Mouse (Mus musculus) left cerebral cortex, adult 11 months (tissue): ENCODE measurements at regions not wholly inside any gene's neighbourhood (a gene's known extent, or its start where the extent isn't known, plus 50 kb on each side); places are given as distances from the start of the nearest gene placed in this dataset.
"Not testable (repeated sequence)": the region's sequence is repeated elsewhere in the genome, so short reads cannot be mapped to it uniquely, and the experiment has no call there.

Source experiments
- DNase-seq: peaks from one replicate; pipeline ENCODE4 v3.0.0; 2022; ENCODE audit warnings: low spot score

DNA sequence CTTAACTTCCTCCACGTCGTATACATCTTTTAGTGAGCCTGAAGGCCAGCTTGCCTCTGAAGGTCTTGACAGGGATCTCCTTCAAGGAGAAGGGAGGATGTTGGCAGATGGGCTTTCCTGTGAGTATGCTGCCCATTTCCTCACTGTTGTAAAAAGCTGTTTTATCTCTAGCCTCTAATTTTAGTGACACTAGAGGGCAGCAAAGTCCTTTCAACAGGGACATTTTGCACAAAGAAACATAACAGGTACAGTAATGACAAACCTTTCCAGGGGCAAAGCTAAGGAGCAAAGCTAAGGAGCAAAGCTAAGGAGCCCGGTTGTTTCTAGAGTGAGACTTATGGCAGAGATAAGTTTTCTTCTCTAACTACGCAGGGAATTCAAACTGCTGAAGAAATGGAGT lies 59.0 kb upstream of the Kbtbd8 start:
- DNase-seq, result peak; percentile 32

DNA sequence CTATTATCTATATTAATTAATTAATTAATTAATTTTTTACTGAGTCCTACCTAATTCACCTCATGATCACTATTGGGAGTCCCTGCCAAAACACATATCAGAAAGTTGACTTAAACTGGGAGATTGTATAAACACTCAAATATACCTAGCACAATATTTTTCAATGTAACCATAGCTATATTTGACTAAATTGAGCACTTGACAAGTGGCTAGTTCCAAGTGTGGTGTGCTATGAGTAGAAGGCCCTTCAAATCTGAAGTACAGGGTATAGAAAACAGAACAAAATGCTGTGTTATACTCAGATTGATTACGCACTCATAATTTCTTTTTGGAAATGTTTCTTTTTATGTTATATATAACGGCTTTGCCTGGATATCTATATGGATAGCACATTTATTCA lies 60.8 kb upstream of the Kbtbd8 start:
- no peak for DNase-seq

- no peak for DNase-seq
These were observed 63.2 kb upstream of the Kbtbd8 start for GRCm38 (mm10) chr6:95053717-95054382.

GRCm38 (mm10) chr6:95041351-95041750 lies 75.7 kb upstream of the Kbtbd8 start:
- DNase-seq, result not testable (repeated sequence)

- DNase-seq, result no peak
These were observed 92.8 kb upstream of the Kbtbd8 start for GRCm38 (mm10) chr6:95024239-95024638.

- DNase-seq, result no peak
These were observed 95.3 kb upstream of the Kbtbd8 start for GRCm38 (mm10) chr6:95021724-95022123.

DNA sequence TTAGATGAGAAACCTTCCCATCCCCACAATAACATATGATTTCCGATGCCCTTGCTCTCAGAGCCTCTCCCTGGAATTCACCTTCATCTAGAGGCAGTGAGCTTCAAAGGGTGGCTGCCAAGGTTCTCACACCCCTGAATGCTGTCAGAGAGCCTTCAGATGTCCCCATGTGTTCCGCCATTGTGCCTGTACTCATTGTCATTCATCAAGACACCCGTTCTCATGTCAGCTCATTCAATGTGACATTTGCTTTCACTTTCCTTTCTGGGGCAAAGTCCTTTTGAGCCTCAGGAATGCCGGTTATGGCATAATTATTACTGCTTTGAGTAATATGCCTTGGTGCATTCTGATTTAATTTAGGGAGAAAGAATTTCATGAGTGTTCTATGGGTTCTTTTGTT lies 99.1 kb upstream of the Kbtbd8 start:
- DNase-seq, result no peak

DNA sequence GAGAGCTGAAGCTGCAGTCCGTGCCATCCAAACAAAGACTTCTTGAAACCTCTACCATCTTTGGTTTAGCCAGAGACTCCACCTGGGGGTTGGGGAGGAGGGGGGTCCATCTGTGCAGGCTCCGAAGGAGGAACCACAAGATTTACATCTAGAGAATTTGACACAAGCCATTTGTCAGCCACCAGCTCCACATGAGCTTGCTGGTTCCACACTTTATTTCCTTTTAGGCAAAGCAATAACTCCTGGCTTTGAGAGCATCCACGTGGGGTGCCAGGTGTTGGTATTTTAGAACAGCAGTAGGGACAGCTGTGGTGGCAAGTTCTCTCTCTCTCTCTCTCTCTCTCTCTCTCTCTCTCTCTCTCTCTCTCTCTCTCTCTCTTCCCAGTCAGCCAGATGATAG lies 99.6 kb upstream of the Kbtbd8 start:
- no peak for DNase-seq

- DNase-seq, result no peak
These were observed 103.9 kb upstream of the Kbtbd8 start for GRCm38 (mm10) chr6:95013096-95013495.

GRCm38 (mm10) chr6:95006485-95006884 lies 110.6 kb upstream of the Kbtbd8 start:
- DNase-seq, result no peak

DNA sequence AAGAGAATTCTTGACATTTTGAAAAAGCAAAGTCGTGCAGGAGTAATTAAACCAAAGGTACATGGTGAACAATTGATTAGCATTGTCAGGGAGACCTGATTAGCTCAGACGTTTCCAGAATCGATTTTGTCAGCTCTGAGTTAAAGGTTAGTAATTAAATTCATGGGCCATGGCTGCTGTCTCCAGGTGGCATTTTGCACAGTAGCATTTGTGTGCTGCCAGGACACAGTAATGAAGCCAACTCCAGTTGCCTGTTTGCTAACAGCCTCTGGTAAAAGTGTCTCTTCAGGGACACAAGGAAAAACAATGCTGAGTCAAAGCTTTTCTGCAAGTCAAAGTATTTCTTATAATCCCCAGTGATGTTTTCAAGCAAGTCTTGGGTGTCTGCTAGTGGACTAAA lies 113.3 kb upstream of the Kbtbd8 start:
- no peak for DNase-seq

GRCm38 (mm10) chr6:94999562-94999961 lies 117.5 kb upstream of the Kbtbd8 start:
- no peak for DNase-seq

- DNase-seq, result no peak
These were observed 118.0 kb upstream of the Kbtbd8 start for GRCm38 (mm10) chr6:94999002-94999401.

- DNase-seq, result no peak
These were observed 118.7 kb upstream of the Kbtbd8 start for GRCm38 (mm10) chr6:94998371-94998770.

GRCm38 (mm10) chr6:94994376-94994775 lies 122.7 kb upstream of the Kbtbd8 start:
- no peak for DNase-seq

GRCm38 (mm10) chr6:94987427-94987826 lies 129.6 kb upstream of the Kbtbd8 start:
- no peak for DNase-seq

DNA sequence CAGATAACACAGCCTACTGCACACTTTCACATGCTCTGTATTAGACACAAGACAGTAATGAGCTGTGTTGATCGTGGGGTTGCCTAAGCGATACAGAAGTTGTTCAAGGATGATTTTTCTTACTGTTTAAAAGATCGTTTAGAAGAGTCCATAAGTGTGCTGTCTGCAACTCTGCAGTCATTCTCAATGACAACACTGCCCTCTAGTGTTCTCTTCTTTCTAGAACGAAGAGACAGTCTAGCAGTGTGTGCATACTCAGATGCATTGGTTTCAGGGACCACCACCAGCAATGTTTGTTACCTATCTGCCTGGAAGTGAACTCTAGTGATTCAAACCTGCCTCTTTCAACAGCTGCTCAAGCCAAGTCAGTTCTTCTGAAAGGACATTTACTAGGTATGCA lies 130.7 kb upstream of the Kbtbd8 start:
- peak; percentile 51 for DNase-seq

DNA sequence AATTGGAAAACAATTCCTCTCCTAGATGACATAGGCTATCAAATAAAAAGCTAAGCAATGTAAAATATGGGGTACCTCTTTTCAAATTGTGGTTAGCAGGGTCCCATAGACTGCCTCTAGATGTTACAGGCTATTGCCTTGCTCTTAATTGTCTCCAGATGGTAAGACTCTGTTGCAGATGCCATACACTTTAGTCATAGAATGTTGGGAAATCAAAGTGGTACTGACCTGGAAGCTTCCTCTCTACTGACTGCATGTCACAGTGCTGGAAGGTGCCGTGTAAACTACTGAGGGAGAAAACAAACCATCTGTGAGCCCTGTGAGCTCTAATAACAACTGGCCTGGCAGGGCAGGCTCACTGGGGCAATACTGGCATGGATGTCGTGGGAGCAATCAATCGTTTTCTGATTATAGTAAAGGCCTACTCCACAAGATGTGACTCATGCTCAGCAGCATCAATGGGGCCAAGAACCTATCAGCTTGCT lies 132.6 kb upstream of the Kbtbd8 start:
- no peak for DNase-seq

GRCm38 (mm10) chr6:94968683-94969082 lies 148.4 kb upstream of the Kbtbd8 start:
- DNase-seq, result no peak

DNA sequence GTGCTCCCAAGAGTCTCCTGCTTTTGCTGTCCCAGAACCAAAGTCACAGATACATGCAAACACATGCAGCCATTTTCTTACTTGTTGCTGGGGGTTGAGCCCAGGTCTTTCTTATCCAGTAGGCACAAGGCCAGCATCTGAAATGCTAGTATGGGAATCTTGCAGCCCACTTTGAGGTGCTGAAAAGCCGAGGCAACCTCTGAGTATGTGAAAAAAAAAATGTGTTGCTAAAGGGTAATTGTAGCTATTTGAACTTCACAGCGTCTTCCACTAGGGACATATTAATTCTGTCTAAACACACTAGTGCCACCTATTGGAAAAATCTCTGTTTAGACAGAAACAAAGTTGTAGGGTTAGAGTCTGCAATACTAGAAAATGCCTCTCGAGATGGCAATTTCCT lies 150.1 kb upstream of the Kbtbd8 start:
- peak; percentile 37 for DNase-seq

GRCm38 (mm10) chr6:94963204-94963603 lies 153.8 kb upstream of the Kbtbd8 start:
- DNase-seq, result no peak

DNA sequence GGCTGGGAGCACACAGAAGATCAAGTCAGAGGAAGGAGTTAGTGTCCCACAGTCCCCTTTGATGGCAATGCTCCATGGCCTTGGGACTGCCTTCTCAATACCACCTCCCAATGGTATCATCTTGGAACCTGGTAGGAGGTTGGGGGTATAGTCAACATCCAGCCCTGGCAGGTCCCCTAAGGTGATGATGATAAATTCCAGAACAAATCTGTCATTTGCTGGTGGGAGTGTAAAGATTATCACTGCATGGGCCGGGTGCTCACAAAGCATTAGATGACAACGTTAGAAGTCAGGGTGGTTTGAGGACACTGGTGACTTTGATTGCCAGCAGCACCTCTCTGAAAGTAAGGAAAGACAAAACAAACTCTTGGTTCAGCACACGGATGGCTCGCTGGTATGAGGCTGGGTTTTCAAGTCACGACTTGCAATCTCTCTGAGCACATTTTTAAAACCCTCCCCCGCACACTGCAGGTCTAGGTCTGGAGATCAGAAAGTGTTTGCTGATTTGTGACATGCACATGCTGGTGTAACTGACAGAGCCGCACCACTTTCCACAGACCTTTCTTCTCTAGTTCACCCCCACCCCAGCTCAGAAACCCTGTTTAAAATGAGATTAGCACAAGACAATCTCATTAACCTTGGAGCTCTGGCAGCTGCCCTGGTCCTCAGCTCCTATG lies 154.5 kb upstream of the Kbtbd8 start:
- DNase-seq, result no peak

- DNase-seq, result no peak
These were observed 155.2 kb upstream of the Kbtbd8 start for GRCm38 (mm10) chr6:94961821-94962220.

DNA sequence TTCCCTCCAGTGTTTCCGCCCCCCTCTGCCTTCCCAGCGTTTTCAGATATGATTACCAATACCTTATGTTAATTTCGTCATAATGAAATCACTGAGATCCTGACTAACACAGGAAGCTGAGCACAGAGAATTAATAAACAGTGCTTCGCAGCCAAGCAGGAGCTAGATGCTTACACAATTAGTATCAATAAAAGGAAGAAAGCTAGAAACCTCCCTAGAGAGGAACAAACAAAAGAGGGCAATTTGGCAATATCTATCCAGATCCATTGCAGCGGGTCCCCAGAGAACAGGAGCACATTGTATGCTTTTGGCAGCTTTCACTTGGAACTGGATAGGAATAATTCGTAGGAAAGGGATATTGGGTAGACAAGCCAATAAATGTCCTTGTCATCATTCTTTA lies 159.1 kb upstream of the Kbtbd8 start:
- DNase-seq, result no peak
